Mouse (Mus musculus) adipocyte (in vitro differentiated cells): ENCODE data around the gene Galnt18.

Source experiments
- DNase-seq: peaks from one replicate; pipeline ENCODE4 v3.0.0-alpha.2; 2016; ENCODE audit warnings: low spot score

Gene Galnt18

DNA sequence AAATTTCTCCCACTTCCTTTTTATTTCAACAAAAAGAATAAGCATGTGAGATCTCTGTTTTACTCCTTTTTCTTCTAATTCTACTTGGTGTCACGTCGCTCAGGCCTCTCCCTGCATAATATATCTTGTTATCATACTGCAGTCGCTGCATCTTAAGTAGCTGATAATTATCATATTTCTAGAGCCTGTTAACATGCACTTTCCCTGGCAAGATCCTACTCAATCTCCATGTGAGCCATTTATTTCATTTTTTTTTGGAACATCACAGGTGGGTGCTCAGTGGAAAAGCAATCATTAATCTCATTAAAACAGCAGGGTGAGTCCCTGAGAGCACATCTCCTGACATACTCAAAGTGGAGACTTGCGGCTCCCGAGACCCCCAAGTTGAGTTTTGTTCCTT is 143.3 kb downstream of the Galnt18 start:
- DNase-seq, result no peak

DNA sequence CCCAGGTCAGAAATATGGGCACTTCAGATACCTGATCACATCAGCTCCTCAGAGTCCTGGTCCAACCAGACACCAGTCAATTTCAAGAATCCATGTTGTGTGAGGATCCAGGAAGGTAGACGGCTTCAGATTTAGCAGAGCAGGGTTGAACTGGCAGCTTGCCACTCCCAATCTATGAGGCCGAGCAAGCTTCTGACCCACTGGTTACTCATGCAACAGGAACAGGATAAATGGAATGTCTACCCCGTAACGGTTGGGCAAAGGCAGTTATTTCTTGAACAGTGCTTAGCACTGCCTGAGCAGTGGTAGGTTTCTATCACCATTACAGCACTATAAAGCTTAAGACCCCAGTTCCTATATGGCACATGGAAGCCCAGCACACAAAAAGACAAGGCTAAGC is 148.5 kb downstream of the Galnt18 start:
- DNase-seq, result peak; percentile 61

DNA sequence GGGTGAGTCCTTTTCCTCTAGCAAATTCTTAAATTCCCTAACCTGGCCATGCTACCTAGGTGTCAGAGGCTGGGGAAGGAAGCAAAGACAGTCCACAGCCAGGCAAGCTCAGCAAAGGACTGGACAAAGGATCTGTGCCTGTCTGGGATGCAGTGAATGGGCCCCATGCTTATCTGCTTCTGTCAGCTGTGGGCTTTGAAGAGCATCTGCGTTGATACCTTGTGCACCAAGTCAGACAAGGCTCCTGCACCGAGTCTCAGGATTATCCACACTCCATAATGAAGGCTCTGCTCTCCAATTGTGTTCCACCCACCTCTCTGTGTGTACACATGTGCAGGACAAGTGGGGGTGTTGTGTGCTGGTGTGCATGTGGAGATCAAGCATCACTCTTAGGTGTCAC is 153.5 kb downstream of the Galnt18 start:
- DNase-seq, result no peak

DNA sequence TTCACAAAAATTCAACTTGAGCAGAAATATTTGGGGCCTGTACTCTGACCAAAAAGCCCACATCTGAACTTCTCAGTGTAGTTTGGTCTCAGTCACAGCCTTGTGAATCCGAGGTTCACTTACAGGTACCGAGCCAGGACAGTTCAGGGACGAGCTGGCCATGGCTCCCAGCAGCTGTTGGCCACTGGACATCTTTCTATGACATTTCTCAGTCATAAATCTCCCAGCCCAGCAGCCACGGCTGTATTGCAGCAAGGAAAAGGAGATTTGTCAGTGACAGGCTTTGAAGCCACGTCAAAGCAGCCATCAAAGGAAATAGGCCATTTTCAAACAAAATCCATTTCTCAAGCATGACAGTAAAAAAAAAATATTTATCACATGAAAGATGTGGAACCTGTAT is 154.0 kb downstream of the Galnt18 start:
- no peak for DNase-seq

DNA sequence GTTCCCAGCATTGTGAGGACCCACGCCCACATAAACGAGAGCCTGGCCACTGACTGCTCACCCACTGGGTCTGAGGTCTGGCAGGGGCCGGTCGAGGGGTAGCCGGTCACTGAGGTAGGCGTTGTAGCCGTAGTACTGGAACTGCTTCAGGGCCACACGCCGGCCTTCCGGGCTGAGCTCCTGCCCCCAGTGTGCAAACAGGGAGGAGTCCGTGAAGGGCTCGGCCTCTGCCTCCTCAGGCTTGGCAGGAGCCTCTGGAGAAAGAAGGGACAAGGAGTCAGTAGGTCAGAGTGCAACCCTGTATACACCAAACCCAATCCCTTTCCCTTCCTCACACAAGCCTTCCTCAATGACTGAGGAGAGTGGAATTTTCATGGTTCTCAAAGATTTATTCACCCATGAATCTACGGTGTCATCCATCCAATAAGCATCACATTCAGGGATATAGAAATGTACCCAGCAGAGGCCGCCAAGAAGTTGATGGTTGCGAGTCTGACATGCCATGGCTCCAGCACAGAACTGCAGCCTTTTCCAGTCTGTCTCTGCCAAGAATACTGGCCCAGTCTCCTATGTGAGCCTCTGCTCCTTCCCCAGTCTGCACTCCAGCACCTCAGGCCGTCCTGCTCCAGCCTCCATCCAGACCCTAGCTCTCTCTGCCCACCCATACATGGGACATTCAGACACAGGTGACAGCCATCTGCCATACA is 163.4 kb downstream of the Galnt18 start:
- DNase-seq, result peak; percentile 72

DNA sequence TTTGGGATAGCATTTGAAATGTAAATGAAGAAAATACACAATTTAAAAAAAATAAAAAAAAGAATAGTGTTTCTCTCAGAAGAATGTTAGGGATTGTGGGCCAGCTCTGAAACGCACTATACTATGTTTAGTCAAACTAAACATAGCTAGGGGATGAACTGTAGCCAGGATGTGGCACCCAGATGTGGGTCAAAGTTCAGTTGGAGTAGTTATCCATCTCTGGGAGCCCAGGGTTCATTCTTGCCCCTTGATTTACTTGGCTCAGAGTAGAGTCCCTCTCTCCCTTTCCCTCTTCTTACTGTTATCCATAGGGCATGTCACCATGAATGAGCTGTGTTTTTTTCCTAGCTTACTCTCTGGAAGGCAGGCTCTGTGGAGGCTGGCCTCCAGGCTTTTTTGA is 165.3 kb downstream of the Galnt18 start:
- DNase-seq, result peak; percentile 26

DNA sequence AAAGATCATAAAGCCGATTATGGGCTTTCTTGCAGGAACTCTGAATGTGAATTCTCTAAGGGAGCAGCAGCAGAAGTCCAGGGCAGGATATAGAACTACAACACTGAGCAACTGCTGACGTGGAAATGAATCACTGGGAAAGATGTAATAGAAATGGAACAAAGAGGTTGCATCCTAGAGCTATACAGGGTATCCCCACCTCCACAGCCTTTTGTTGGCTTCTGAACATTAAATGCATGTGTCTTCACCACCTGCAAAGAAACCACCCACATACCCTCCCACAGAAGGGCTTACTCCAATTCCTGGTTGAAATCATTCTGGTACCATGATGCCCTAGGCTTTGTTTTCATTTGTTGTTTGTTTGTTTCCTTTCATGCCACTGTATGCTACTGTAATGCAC is 172.3 kb downstream of the Galnt18 start:
- DNase-seq, result no peak

DNA sequence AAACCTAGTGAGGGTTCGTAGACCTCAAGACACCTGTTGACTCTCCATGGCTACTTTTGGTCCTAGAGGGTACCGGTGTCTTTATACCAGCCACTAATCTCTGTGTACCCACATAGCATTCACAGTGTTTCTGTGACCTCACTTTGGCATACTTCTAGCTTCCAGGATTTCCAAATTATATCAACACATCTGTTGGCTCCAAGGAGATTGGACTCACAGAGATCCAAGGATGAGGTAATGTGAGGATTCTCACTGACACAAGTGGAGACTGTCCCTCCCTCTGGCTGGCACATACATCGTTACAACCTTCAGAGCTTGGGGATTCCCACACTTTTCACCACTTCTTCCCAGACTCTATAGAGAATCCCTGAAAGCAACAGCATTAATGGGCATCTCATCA is 173.7 kb downstream of the Galnt18 start:
- DNase-seq, result no peak

DNA sequence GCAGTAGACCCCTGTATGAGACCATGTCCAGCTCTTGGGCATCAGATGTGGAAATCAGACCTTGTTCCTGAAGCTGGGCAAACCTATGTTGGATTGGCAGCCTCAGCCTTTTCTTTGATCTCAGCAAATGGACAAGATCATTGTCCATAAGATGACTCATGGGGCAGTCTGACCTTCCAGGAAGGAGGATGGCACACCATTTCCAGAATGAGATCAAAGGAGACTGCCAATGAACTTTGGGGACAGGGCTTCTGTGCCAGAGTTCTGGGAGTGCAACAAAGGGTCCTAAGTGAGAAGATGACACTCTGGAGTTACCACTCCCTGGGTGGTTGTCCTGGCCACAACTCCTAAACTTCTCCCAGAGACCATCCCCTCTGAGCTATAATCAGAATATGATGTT is 174.1 kb downstream of the Galnt18 start:
- no peak for DNase-seq

DNA sequence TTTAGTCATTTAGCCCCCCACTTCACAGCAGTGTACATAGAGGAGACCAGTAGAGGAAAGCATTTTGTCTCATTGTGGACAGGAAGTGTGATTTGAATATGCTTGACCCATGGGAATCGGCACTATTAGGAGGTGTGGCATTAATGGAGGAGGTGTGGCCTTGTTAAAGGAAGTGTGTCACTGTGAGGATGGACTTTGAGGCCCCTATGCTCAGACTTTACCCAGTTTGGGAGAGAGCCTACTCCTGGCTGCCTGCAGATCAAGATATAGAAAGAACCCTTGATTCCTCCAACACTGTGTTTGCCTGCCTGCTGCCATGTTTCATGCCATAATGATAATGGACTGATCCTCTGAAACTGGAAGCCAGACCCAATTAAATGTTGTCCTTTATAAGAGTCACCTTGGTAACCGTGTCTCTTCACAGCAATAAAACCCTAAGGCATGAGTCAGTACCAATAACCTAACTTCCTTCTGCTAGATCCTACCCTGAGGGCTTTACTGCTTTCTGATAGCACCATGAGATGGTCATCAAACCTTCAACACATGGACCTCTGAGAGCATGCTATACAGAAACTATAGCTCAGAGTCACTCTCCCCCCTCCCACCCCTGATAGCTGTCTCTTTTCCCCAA is 175.1 kb downstream of the Galnt18 start:
- DNase-seq, result no peak

DNA sequence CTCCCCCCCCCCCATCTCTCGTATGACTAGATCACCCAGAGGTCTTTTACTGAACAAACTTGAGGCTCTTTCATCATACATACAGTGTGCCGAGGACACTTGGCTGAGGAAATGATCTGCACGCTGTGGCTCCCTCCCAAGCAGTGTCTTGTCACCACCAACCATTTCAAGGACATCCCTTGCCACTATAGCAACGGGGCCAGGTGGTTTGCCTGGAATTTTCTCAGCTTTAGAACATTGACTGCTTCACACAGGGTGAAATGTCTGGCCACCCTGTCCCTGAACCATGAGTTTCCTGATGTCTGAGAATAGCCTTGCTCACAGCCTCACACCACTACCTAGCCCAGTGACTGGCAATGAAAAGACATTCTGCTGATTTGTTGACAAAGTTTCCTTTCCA is 176.6 kb downstream of the Galnt18 start:
- DNase-seq, result no peak

DNA sequence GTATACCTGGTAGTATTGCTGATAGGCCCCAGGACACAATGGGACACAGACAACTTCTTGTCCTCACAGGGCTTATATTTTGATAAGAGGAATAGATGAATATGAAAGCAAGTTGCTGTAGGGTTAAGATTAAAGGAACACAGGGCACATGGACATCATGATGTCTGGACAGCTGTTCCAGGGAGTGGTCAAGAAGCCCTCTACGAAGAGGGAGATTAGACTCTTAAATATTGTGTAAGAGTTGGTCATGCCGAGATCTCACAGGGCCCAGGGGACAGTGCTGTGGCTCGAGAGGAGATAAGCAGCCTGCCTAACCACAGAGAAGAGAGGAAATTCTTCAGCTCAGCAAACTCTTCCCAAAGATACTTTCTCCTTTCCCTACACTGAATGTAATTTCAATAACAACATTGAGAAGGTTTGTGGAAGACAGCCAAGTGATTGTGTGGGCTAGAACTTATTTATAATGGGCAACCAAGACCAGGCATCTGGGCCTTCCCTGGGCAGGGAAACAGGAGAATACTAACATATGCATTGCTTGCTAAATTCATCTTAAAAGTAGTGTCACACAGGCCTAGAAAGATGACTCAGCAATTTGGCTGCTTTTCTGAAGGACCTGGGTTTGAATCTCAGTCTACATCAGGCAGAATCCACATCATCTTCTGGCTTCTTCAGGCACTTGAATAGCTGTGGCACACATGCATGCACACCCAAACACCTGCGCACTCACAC is 178.3 kb downstream of the Galnt18 start:
- peak; percentile 7 for DNase-seq

DNA sequence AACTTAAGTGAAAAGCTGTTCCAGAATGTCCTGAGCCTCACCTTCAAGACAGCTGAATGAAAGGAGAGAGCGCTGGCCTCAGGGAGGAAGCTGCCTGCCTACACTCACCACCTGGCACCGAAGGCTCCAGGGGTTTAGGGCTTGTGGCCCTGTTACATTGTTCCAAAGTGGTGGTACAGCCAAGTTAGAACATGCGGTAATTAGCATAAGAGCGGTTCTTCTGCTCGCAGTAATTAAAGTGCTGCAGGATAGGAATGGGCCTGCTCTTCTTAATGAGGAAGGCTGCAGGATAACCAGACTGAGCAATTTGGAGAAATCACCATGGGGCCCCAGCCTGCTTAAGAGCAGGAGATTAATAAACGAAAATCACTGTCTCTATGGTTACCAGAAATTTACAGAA is 179.0 kb downstream of the Galnt18 start:
- DNase-seq, result no peak

DNA sequence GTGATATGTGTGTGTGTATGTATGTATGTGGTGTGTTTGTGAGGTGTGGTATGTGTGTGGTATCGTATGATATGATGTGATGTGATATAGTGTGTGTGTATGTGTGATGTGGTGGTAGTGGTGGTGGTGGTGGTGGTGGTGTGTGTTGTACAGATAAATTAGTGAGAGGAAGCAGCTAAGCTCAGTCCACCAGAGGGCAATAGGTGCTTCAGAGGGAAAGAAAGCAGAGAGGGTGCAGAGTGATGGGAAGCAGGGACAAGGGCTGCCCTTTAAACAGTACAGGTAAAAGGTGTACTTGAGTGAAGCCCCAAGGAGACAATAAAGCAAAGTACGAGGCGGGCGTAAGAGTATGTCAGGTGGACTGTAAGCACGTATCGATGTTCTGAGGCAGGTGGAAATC is 186.1 kb downstream of the Galnt18 start:
- DNase-seq, result no peak

DNA sequence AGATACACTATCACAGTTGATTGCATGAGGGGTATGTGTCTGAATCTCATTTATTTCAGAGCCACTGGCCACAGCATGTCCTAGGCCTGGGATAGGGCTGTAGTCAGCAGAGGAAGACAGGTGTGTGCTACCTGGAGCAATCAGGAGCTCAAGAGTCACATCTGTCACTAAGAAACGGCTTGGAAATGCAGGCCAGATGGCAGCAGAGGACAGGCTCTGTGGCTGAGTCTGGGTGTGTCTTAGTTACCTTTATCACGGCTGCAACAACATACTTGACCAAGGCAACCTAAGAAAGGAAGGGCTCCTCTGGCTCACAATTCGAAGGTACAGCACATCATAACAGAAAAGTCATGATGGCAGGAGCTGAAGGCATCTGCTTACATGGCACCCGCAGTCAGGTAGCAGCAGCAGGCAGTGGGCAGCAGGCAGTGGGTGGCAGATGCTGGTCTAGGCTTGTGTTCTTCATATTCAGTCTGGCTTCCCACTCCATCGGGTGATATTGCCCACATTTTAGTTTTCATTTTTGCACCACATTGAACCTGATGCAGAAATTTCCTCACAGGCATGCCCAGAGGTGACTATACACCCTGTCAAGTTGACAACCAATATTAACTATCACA is 190.2 kb downstream of the Galnt18 start:
- DNase-seq, result no peak

DNA sequence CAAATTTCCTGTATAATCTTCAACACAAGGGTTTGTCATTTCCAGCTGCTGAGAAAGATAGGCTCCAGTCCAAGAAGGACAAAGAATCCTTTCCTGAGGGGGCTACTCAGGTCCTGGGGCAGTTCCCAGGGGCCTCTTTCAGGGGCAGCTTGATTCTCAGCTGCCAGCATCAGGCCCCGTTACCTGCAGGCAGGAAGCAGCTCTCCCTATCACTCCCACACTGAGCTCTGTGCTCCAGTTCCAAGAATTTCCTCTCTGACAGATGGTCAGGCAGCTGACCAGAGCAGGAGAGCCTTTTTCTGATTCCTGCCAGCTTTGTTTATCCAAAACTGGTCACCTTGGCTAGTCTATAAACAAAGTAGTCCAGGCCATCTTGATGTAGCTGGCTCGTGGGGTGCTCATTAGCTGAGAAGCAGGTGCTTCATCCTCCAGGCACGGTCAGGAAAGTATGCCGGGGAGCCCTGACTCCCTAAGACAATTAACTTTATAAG is 191.4 kb downstream of the Galnt18 start:
- no peak for DNase-seq

DNA sequence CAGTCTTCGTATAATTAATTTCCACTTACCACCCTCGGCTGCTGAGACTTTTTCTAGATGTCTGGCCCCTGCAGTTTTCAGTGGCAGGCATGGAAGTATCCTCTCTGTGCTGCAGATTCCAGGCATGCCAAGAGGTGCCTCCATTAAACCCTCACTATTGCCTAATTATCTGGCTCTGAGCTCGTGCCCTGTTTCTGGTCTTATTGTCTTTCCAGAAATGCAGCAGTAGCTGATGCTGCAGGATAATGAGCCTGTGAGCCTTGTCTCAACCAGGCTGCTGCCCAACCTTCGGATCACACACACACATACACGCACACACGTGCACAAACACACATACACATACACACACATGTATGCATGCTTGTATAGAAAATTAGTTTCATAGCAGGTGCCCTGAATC is 199.2 kb downstream of the Galnt18 start:
- DNase-seq, result no peak

DNA sequence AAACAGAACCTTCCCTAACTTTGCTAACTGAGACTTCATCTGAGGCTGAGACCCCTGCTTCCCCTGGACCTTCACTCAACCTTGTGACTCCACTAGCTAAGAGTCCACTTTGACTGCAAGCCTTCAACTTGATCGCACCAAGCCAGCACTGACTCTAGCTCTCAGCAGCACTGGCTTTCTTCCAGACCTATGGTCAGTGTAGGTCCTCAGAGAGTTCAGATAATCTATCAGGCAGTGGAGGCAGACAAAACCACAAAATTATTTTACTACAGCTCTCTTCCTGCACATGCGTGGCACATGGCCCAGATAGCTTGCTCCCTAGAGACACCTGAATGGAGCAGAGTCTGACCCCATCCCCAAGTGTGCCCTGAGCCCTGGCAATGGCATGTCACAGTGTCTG is 204.7 kb downstream of the Galnt18 start:
- peak; percentile 48 for DNase-seq

DNA sequence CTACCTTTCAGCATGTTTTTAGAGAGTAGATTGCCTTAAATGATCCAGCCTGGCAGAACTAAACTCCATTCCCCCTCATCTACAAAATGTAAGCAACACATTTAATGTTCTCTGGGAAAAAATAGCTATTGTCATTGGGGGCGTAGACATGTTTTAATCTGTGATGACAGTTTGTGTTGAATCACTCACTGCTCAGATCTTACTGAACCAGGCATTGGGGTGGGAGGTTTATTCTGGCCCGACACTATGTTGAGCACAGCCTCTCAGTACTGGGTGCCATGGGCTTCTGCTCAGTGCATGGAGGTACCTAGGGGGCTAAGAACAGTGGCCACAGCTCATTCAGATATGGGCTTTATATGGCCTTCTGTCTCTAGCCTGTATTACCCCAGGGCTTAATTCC is 207.4 kb downstream of the Galnt18 start:
- no peak for DNase-seq

DNA sequence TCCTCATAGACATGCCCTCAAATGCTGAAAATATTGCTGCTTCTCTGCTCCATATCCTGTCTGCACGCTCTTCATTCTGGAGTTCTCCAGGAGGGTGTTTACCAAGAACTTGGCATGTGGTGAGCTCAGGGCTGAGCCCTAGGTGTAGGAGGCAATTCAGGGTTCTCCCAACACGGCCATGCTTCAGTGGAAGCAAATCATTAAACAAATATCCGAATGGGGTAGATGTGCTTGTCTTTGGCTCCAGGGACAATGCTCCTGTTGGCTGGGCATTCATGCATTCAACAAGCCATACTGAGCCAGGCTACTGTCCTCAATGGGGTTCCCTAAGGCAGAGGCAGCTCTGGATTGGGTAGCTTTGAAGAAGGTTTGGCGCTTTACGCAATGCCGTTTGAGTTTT is 212.9 kb downstream of the Galnt18 start:
- no peak for DNase-seq

DNA sequence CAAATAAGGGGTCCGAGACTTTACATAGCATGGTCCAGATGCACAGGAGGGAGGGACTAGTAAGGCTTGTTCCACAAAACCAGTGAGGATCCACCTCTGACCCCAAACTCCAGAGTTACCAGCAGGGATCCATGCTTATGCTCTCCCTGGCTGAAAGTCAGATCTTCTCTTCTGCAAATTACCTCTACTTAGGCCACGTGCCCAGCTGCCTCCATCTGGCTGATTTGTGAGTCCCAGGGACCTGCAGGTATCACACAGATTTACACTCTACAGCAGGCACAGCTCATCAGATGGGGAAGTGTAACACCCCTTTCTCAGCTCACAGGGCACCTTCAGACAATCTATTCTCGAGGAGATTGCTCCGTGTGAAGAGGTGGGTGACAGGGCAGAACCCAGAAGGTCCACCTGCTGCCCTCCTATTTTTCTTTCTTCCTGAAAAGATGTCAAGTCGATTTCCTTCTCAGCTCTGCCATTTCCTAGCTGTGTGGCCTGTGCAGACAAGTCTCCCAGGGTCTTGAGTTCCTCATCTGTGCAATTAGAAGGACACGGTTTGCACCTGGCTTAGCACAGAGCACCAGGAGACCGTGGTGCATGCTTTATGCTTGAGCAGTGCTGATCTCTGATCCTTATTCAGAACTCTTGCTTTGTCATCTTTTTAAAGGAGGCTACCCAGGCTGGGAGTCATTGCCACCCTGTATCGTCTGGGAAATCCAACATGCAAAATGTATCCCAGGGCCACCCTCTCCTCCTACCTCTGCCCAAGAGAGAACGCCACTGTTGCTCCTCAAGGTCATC is 216.3 kb downstream of the Galnt18 start:
- DNase-seq, result no peak

DNA sequence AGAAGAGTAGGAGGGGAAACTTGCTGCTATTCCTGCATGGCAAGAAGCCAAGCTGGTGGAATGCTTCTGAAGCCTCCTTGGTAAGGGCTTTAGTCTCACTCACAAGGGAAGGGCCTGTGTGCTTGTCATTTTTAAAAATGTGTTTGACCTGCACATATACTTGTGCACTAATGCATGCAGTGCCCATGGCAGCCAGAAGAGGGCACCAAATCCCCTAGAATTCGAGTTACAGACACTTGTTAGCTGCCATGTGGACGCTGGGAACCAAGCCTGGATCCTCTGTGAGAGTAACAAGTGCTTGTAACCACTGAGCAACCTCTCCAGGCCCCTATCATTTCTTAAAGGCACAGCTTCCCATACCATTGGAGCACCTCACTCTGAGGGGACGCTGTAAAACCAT is 219.7 kb downstream of the Galnt18 start:
- DNase-seq, result no peak
